Mouse (Mus musculus) retina, postnatal 7 days (tissue): ENCODE results near the gene Pold3.
"Not testable (repeated sequence)": the region's sequence is repeated elsewhere in the genome, so short reads cannot be mapped to it uniquely, and the experiment has no call there.

Source experiments
- DNase-seq: peaks from one replicate; pipeline ENCODE4 v3.0.0-alpha.2; 2012; ENCODE audit warnings: low read depth, low spot score

Gene Pold3

DNA sequence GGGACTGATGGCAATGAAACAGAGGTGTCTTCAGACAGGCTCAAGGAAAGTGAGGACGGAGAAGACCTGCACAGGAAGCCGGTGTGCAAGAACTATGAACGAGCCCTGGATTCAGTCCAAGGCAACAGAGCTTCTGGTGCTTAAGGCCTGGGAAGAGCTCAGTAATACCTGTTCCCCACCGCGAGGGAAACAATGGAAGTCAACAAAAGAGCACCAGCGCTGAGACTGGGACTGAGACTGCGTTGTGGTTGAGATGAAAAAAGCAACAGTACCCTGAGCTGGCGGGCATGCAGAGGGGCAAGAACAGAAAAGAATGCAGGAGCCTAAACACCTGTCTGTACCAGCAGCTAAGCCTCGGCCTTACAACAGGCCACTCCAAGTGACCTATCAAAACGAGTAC lies 9.9 kb downstream of the Pold3 start:
- no peak for DNase-seq

DNA sequence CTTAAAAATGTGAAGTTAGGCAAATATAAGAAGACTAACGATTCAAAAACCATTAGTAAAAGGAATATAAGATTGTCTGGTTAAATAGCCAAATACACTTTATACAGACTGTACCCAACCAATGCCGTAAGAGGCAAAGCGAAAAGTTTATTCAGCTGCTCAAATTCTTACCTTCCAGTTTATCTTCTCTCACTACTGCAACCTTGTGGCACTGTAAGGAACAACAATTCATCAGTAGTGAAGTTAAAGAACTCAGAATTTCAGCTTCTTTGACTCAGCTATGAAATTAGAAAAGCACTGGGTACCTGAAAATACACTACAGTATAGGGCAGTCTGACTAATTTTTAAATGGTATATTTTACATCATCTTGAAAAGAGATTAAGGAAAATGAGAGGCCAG lies 13.0 kb downstream of the Pold3 start:
- DNase-seq: peak; percentile 14

DNA sequence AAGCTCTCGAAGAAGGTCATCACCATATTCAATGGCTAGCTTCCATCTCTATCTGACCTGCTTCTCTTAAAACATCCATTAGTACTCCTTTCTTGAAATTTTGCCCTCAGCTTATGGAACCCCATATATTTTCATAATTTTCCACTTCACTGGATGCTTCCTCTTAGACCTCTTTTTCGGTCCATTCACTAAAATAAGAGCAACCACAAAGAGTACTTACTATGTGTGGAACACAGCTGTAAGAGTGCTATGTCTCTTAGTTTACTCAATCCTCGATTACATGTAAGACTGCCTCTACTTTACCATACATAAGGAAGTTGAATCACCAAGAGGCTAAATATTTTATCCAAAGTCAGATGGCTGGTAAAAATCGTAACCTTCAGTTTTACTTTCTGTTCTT lies 16.7 kb downstream of the Pold3 start:
- no peak for DNase-seq

DNA sequence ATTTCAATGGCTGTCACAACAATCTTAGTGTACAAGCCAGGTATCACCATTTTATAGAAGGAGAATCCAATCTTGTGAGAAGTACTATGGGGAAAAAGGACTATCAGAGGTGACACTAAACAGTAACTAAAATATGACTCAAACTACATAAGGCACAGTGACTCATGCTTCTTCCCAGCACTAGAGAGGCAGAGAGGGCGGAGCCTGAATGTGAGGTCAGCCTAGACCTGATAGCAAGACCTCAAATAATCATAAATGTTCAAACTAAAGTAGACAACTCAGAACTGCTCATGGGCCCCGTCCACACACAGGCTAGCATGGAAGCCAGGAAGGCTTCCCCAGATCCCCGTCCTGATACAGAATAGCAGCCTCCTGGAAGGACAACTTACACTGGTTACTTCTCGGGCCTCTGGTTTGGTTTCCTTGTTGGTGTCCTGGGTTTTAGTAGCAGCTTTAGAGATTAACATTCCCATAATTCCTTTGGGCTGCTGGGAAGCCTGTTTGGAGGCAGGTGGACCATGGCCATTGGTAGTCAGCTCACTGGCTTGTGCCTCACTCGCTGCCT lies 21.3 kb downstream of the Pold3 start:
- no peak for DNase-seq

DNA sequence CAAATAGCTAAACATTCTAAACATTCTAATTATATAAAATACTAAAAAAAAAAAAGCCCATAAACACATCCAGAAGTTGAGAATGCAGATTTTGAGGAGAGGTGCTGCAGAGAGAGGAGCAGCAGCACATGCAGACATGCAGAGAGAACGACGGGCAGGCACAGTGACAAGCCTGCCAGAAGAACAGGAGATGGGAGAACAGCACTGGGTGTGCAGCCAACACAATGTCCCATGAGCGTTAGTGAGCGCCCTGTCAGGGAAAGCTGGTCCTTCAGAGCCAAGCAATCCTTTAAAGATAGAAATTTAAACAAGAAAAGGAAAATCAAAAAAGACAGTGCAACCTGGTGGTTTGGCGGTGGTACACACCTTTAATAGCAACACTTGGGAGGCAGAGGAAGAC lies 34.5 kb downstream of the Pold3 start:
- no peak for DNase-seq

DNA sequence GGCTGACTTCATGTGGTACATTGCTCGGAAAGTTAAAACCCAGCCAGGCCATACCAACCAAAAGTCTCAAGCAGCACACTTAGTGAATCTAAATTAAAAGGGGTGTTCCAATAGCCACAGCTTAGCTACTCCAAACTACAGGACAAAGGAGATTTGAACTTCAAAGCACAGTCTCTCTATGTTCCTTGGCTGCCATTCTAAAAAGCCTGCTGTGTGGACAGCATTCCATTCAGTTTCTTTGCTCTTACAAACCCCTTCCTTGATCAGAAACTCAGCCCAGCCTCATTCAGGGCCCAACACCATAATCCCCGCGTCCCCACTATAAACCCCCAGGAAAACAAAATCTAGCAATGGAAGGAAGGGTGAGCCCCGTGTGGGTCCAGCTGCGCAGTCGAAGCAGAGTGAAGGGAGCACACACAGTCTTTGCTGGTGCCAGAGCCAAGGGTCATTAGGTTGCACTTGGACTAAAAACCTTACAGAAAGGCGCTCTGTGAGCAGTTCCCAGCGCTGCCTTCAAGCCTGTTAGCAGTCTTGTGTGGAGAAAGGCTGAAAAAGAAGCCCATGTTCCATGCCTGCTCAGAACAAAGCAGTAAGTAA lies 35.1 kb downstream of the Pold3 start:
- DNase-seq: no peak

DNA sequence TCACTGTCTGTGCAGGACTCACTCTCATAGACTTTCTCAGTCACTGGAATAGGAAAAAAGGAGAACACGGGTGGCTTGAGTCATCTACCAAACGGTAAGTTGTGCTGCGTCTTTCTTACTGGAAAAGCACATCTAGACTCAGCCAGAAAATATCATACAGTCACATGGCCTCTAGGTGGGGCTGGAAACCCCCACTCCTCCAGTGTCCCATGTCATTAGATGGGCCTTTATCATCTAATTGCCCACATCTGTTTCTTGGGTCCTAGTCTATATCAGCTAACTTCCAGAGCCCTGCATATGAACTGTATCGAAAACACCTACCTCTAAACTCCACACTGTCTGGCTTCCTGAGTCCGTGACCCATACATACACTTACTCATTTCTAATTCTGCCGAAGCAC lies 37.6 kb downstream of the Pold3 start:
- DNase-seq: no peak

DNA sequence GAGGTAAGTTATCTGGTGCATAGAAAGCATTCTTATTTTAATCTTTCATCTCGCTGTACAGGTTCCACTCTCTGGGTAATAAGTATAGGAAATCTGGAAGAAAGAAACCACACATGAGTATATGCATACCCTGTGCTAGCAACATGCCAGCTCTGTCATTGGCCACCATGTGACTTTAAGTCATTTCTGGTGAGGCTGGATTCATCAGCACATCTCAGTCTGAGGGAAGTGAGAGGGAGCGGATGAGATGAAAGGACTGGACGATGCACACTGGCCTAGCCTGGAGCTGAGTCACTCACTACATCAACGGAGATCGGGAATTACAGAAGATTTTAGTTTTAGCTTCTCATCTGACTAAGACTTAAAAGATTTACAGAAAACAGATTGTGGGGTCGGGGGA lies 38.5 kb downstream of the Pold3 start:
- no peak for DNase-seq

DNA sequence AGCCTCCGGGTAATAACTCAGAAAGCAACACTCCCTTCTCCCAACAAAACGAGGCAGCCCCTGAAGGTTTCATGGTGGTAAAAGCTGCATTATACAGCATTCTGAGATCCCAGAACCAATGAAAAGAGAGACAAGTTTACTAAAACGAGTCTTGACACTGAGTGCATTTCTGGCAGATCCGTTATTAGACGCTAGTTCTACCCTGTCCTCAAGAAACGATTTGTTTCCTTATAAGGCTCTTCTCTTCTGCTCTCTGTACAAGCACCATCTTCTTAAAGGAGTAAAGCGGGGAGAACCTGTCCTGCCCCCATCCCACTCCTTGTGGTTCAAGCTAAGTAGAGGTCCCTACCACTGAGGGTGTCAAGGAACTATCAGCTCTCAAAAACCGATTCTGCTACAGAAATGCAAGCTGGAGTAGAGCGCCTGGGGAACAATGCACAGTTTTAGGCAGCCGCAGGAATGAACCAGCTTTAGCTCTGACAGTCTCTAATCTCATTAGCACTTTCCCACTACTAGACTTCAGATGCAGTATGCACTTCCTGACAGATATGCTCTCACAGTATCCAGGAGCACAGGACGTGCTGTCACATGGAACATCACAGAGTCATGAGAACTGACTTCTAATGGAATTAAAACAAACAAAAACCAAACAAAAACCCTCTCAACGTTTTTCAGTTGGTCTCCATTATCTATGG lies 41.1 kb downstream of the Pold3 start:
- DNase-seq: no peak

DNA sequence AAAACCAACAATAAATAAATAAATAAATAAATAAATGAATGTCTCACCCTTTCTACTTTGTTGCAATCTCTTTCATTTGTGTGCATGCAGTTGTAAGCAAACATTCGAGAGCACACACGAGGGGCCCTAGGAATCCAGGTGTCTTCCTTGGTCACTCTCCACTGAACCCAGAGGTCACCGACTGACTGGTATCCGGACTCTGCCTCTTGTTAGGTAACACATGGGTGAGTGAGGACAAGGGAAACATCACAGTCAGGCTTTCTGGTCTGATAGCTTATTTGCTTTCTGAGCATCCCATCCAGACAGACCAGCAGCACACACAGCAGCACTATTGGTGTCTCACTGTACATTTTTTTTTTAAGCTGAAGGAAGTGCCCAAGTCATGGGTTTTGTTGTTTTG lies 44.3 kb downstream of the Pold3 start:
- no peak for DNase-seq

DNA sequence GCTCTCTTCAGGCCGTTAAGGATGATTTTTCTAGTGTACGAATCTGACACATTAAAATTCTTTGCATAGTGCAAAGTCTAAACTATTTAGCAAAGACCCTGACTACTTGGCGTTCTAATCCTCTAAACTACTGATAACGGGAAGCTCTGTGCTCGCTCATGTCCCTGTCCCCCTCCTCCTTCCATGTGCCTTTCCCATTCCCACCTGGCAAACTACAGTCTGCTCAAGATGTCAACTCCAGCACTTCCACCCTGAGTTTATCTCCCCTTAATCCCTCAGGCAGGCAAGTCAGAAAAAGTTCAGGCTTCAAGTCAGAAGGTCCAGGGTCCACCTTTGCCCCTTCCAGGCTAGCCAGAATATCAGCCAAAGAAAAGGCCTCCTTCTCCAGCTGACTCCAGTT lies 45.1 kb downstream of the Pold3 start:
- no peak for DNase-seq

DNA sequence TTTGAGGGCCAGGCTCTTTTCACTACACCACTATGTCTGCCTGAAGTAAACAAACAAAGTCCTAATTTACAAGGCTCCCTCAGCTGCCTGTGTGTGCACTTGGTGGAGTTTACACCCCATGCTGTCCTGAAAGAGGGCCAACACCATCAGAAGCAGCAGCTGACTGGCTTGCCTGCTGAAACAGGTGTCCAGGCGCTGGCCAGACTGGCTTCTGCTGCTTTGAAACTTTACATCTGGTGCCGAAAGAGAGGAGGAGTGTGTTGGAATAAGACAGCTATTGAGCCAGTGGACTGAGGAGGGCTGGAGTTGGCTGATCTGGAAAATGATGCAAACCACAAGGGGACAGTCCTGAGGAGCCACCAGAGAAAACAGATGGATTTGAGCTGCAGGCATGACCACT lies 47.4 kb downstream of the Pold3 start:
- no peak for DNase-seq

DNA sequence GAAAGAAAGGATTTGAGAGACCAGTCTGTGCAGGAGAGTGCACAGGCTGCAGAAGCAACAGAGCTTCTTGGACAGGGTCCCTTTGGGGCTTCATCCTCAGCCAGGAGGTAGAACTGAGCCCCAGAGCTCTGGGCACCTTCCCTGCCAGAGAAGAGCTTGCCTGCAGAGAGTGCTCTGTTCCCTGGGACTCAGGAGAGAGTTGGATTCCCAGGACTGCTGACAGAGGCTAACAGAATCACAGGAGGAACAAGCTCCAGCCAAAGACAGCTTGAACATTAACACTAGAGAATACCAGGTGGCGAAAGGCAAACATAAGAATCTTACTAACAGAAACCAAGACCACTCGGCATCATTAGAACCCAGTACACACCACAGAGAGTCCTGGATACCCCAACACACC lies 68.4 kb downstream of the Pold3 start:
- DNase-seq: not testable (repeated sequence)

DNA sequence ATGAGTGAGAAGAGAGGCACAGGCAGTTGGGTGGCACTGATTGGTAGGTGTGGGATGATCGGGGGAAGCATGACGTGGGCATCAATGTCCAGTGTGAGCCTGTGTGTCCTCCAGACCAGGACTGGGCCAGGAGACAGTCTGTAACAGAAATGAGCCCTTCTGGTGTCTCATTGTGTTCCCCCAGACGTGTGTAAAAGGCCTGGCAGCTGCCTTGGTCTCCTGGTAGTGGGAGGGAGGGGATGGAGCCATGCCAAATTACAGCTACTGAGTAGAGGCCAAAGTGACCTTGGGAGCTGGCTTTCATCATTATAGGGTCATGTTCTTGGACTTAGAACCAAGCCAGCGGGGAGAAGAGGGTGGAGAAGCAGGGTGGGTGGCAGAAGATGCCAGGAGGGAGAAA lies 69.5 kb downstream of the Pold3 start:
- DNase-seq: no peak

DNA sequence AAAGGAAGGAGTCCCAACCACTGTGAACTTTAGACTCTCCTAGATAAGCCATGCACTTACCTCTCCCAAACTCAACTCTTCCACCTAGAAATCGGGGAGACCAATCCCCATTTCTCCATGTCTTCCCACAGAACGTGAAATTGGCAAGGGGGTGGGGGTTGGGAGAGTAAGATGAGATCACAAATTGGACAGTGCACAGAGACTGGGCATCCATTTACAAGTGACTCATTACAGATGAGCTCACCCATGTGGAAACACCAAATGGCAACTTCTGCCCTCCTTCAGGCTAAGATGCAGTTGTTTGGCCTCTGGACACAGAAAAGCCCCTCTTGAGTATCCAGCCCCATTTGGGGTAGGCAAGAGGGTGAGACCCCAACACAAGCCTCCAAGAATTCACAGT lies 74.9 kb downstream of the Pold3 start:
- no peak for DNase-seq

DNA sequence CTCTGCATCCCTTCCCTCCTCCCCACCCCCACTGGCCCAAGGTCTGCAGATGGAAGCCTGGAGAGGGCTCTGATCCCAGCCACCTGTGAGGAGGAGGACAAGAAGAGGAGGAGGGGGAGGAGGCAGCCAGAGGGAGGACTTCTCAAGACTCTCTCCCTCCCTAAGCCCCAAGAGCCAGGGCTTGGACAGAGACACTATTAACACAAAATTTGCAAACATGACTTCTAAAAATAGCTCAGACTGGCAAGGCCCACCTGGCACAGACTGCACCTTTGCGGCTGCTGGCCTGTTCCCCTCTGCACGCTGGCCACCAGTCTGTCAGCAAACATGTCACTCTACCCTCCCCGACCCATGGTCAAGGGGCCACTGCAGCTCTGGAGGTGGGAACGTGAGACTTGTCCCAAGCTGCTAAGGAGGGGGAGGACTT lies 77.7 kb downstream of the Pold3 start:
- DNase-seq: no peak

DNA sequence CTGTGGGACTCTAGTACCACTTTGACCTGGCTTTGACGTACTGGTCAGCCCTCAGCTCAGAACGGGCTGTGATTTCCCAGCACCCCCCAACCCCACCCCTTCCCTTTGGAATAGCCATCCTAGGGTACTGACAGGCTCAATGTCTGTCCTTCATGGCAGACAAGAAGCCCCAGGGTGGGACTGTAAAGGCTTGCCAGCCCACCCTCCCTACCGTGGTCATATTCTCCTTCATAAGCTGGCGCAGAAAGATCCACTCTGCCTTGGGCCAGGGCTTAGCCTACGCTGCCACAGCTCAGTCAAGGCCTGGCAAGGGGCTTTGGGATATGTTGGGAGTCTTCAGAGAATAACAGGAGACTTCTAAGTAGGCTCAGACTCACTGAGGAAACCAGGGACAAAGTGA lies 78.3 kb downstream of the Pold3 start:
- no peak for DNase-seq

DNA sequence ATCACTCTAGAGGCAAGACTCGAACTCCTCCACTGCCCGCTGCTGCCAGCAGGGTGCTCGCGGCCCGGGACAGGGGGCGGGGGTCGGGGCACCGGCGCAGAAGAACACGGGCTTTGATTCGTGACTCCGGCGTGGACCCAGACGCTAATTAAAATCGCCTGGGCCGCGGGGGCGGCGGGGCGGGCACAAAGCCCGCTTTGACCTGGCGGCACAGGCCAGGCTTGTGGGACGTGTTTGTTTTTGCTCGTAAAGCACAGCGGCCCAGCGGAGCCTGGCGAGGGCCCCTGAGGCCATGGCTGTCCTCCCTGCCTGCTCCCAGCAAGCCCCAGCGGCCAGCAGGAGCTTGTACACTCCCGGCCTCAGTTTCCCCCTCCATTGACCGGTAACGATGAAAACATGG lies 79.2 kb downstream of the Pold3 start:
- DNase-seq: no peak

DNA sequence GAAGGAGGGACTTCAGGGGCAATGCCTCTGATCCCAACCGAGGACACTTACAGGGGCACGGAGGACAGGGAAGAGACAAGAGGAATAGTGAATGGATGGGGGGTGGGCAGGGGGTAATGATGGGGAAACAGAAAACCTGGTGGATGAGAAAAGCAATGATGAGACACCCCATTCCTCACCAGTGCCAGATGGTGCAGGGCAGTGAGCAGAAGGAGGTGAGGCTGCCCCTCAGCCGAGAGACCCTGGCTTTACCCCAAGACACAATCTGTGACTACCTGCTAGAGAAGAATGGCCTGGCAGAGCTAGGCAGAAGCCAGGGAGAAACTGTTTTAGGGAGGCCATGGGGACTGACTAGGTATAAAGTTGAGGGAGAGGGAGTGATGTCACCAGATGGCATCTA lies 84.9 kb downstream of the Pold3 start:
- no peak for DNase-seq

DNA sequence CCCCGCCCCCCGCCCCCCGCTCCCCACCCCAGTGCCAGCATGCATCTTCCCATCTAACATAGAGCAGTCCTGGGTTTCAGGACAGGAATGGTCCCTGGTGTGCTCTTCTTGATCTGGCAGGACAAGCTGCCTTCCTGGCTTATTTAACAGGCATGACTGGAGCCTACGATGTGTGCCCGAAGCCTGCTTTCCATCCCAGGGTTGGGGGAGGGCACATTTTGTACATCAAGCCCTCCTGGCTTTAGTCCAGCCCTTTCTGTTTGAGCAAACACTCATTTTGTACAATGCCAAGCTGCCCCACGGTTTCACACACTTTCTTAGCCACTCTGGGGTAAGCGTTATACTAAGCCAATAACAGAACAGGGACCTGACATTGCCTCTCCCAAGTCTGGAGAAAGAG lies 85.3 kb downstream of the Pold3 start:
- no peak for DNase-seq

DNA sequence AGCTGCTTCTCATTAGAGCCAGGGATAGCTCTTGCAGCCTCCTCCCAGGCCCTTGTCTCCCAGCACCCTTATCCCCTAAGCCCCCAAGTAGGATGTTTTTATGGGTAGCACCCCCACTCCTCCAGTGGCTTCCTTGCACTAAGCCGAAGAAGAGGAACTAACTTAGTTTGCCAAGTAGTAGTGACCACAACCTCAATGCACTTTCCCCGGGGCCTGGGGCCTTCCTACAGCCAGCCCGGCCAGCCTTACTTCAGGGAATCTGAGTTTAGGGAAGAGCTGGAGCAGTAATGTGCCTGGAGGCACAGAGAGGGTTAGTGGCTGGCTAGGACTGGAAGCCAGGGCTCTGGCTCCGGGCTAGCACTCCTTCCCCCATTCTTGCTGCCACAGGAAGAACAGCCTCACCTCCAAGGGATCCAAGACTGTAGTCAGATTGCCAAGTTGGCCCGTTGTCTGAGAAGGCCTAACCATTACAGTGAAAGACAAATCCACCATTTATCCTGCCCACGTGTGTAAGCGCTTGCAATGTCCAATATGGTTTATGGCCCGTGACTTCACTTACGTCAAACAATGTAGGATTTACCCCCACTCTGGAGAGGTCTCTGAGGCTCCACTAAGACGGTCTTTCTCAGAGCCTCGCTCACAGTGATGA lies 86.4 kb downstream of the Pold3 start:
- no peak for DNase-seq

DNA sequence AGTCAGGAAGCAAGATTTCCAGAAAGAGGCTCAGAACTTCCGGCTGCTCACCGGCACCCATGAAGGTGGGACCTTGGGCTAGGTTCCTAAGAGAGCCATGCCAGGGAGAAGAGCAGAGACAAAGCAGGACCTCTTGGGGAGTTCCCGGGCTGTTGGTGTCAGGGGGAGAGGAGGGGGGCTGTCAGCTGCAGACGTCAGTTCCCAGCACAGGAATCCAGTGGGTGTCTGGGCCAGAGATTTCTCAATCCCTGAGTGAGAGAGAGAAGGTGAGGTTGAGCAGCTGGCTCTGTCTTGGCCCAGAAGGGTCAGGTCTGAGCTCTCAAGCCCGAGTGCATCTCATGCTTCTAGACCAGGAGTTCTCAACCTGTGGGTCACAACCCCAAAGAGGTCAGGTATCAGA lies 87.7 kb downstream of the Pold3 start:
- DNase-seq: no peak
